ENCODE assay signal across 8 mouse cellular contexts in genomic region chr5:57719594-57720185, GRCm38 (mm10). TPM values are rescaled to one million over a fixed set of nuclear protein-coding genes. Genes with fewer than 3 reads are reported as not detected.
DNase-seq lines count a peak whose midpoint lies in the region; ATAC-seq lines count a peak whose summit lies in the region.

No protein-coding gene starts in this region.

- peak; percentile 55 for DNase-seq in layer of hippocampus, adult 11-12 months (ENCODE audit: low spot score)
- DNase-seq in layer of hippocampus, adult 9-11 months, result no peak
- DNase-seq in embryonic facial prominence, embryonic 10.5 days (ENCODE audit: low spot score), result peak; percentile 78
- peak; percentile 79 for DNase-seq in heart, embryonic 10.5 days (ENCODE audit: low spot score)
- peak; percentile 74 for DNase-seq in urinary bladder, postnatal 14 days (ENCODE audit: low spot score)

- peak overlapping the region; percentile 74 for H3K9ac ChIP-seq in kidney, embryonic 16.5 days (replicated peaks; ENCODE audit: low read length)
- H3K9ac ChIP-seq in liver, embryonic 15.5 days, result peak overlapping the region; percentile 39; the same call in 1 of the 2 replicates
- peak overlapping the region; percentile 77 for H3K9ac ChIP-seq in neural tube, embryonic 15.5 days (replicated peaks)

- 1% methylated on average over 59 of the region's 59 CpGs for WGBS in embryonic facial prominence, embryonic 10.5 days
- WGBS in heart, embryonic 10.5 days, result under 1% methylated on average over 58 of the region's 59 CpGs
- under 1% methylated on average over 57 of the region's 59 CpGs for WGBS in kidney, embryonic 16.5 days
- under 1% methylated on average over 59 of the region's 59 CpGs for WGBS in liver, embryonic 15.5 days (ENCODE audit: insufficient replicate concordance)
- under 1% methylated on average over 59 of the region's 59 CpGs for WGBS in neural tube, embryonic 15.5 days

- peak overlapping the region; percentile 73 for H3K4me3 ChIP-seq in embryonic facial prominence, embryonic 10.5 days
- H3K4me3 ChIP-seq in heart, embryonic 10.5 days, result peak overlapping the region; percentile 85
- peak overlapping the region; percentile 74 for H3K4me3 ChIP-seq in kidney, embryonic 16.5 days (ENCODE audit: low read length)
- H3K4me3 ChIP-seq in liver, embryonic 15.5 days (replicated peaks), result peak overlapping the region; percentile 63
- peak overlapping the region; percentile 77 for H3K4me3 ChIP-seq in neural tube, embryonic 15.5 days (replicated peaks)

- peaks cover 43% of the 10 kb centered on the region for H3K27me3 ChIP-seq in embryonic facial prominence, embryonic 10.5 days (replicated peaks; ENCODE audit: low read depth, poor library complexity, severe bottlenecking)
- no peaks in the 10 kb centered on the region for H3K27me3 ChIP-seq in heart, embryonic 10.5 days (ENCODE audit: insufficient read depth, poor library complexity, severe bottlenecking)
- peaks cover 26% of the 10 kb centered on the region for H3K27me3 ChIP-seq in kidney, embryonic 16.5 days (ENCODE audit: insufficient read depth, low read length)
- peaks cover 79% of the 10 kb centered on the region for H3K27me3 ChIP-seq in liver, embryonic 15.5 days
- no peaks in the 10 kb centered on the region for H3K27me3 ChIP-seq in neural tube, embryonic 15.5 days (replicated peaks)

- H3K4me1 ChIP-seq in embryonic facial prominence, embryonic 10.5 days, result peaks cover 40% of the 10 kb centered on the region
- H3K4me1 ChIP-seq in heart, embryonic 10.5 days, result 0 out of 2 replicates have a peak, but pooled peaks cover 4% of the 10 kb centered on the region
- H3K4me1 ChIP-seq in kidney, embryonic 16.5 days (ENCODE audit: insufficient read depth, low read length), result peaks cover 15% of the 10 kb centered on the region
- H3K4me1 ChIP-seq in liver, embryonic 15.5 days (replicated peaks), result peaks cover 64% of the 10 kb centered on the region
- H3K4me1 ChIP-seq in neural tube, embryonic 15.5 days, result peaks cover 18% of the 10 kb centered on the region; the same call in 1 of the 2 replicates

- ATAC-seq in kidney, embryonic 16.5 days (ENCODE audit: low FRiP score, low TSS enrichment), result no peak
- ATAC-seq in liver, embryonic 15.5 days (ENCODE audit: insufficient read depth), result no peak
- ATAC-seq in neural tube, embryonic 15.5 days (ENCODE audit: low FRiP score), result no peak

- peak overlapping the region; percentile 76 for H3K4me2 ChIP-seq in kidney, embryonic 16.5 days (replicated peaks; ENCODE audit: low read depth, low read length)
- H3K4me2 ChIP-seq in liver, embryonic 15.5 days, result peak overlapping the region; percentile 88
- H3K4me2 ChIP-seq in neural tube, embryonic 15.5 days, result peak overlapping the region; percentile 93

- peak overlapping the region; percentile 90 for H3K27ac ChIP-seq in embryonic facial prominence, embryonic 10.5 days (replicated peaks)
- peak overlapping the region; percentile 96 for H3K27ac ChIP-seq in heart, embryonic 10.5 days
- no peak overlapping the region for H3K27ac ChIP-seq in kidney, embryonic 16.5 days (ENCODE audit: low read length)
- no peak overlapping the region for H3K27ac ChIP-seq in liver, embryonic 15.5 days (replicated peaks)
- peak overlapping the region; percentile 96 for H3K27ac ChIP-seq in neural tube, embryonic 15.5 days (replicated peaks)

- no peaks in the 10 kb centered on the region for H3K9me3 ChIP-seq in embryonic facial prominence, embryonic 10.5 days
- H3K9me3 ChIP-seq in heart, embryonic 10.5 days, result no peaks in the 10 kb centered on the region
- H3K9me3 ChIP-seq in kidney, embryonic 16.5 days (ENCODE audit: low read length), result no peaks in the 10 kb centered on the region
- H3K9me3 ChIP-seq in liver, embryonic 15.5 days (replicated peaks), result no peaks in the 10 kb centered on the region
- no peaks in the 10 kb centered on the region for H3K9me3 ChIP-seq in neural tube, embryonic 15.5 days (replicated peaks)

- H3K36me3 ChIP-seq in embryonic facial prominence, embryonic 10.5 days (replicated peaks), result no peaks in the 10 kb centered on the region
- peaks cover 7% of the 10 kb centered on the region; the same call in 1 of the 2 replicates for H3K36me3 ChIP-seq in heart, embryonic 10.5 days
- H3K36me3 ChIP-seq in kidney, embryonic 16.5 days (ENCODE audit: insufficient read depth, low read length), result no peaks in the 10 kb centered on the region
- no peaks in the 10 kb centered on the region for H3K36me3 ChIP-seq in liver, embryonic 15.5 days (replicated peaks)
- H3K36me3 ChIP-seq in neural tube, embryonic 15.5 days, result no peaks in the 10 kb centered on the region

RNA-seq across cellular contexts. Expression of gene Pcdh7, which starts 1.9 kb away (rescaled TPM):
- polyA plus RNA-seq in embryonic facial prominence, embryonic 10.5 days (2016; fragmentation: Nextera tagmentation; extraction: Ambion mirVana), result 6.2 and 7.0 TPM in 2 replicates
- 20.6 and 23.9 TPM in 2 replicates for polyA plus RNA-seq in heart, embryonic 10.5 days (2016; fragmentation: Nextera tagmentation; extraction: Ambion mirVana)
- polyA plus RNA-seq in kidney, embryonic 16.5 days (2015; fragmentation: Nextera tagmentation; extraction: Ambion mirVana), result 4.1 and 5.8 TPM in 2 replicates
- polyA plus RNA-seq in liver, embryonic 15.5 days (2015; fragmentation: Nextera tagmentation; extraction: Ambion mirVana), result 0.29 and 0.40 TPM in 2 replicates
- polyA plus RNA-seq in neural tube, embryonic 15.5 days (2015; fragmentation: Nextera tagmentation; extraction: Ambion mirVana), result 24.1 and 29.0 TPM in 2 replicates

Comparison
In these comparisons a context has a peak if more than half of its experiments do, and no peak if none do; other contexts are left out.
1. H3K27ac ChIP-seq: peak in embryonic facial prominence, embryonic 10.5 days (single experiment), heart, embryonic 10.5 days (single experiment) and neural tube, embryonic 15.5 days (single experiment); none in kidney, embryonic 16.5 days (single experiment) and liver, embryonic 15.5 days (single experiment).
2. Peak in every context shown above with its lines, with median percentiles within 50 percentile points of each other: H3K4me3 ChIP-seq, H3K4me2 ChIP-seq and H3K9ac ChIP-seq.